Mouse (Mus musculus) neural tube, embryonic 11.5 days (tissue): ENCODE data around the gene Hk1. TPM values are rescaled to one million over a fixed set of nuclear protein-coding genes. Genes with fewer than 3 reads are reported as not detected.

Experiments used
- ATAC-seq: fragments of 200-750 bp; cut with Nextera tagmentation; 2 replicates; pipeline ENCODE4 v1.8.0; 2017; ENCODE audit warnings: moderate number of reproducible peaks, mild to moderate bottlenecking, moderate TSS enrichment, moderate library complexity; ENCODE audit not compliant: insufficient read depth, low FRiP score, low TSS enrichment
- DNase-seq: peaks from one replicate; pipeline ENCODE4 v3.0.0-alpha.2; 2015; ENCODE audit warnings: low spot score
- H3K27ac ChIP-seq: fragments of 300-500 bp; sonication (generic); 2 replicates; pipeline ENCODE4 v1.5.1; 2014; ENCODE audit warnings: low read depth, mild to moderate bottlenecking, low read length
- H3K27me3 ChIP-seq: fragments of 300-500 bp; sonication (generic); 2 replicates; pipeline ENCODE4 v1.6.1; 2014; ENCODE audit warnings: mild to moderate bottlenecking, low read length, mixed read lengths; ENCODE audit not compliant: control insufficient read depth, insufficient read depth
- H3K36me3 ChIP-seq: fragments of 300-500 bp; sonication (generic); 2 replicates; pipeline ENCODE4 v1.6.1; 2014; ENCODE audit warnings: mild to moderate bottlenecking, low read length, moderate library complexity, mixed read lengths; ENCODE audit not compliant: control insufficient read depth, insufficient read depth
- H3K4me1 ChIP-seq: fragments of 300-500 bp; sonication (generic); 2 replicates; pipeline ENCODE4 v1.6.1; 2014; ENCODE audit warnings: low read length, mixed read lengths; ENCODE audit not compliant: control insufficient read depth, insufficient read depth
- H3K4me2 ChIP-seq: fragments of 300-500 bp; sonication (generic); 2 replicates; pipeline ENCODE4 v1.6.1; 2014; ENCODE audit warnings: low read depth, mild to moderate bottlenecking, moderate library complexity
- H3K4me3 ChIP-seq: fragments of 300-500 bp; sonication (generic); 2 replicates; pipeline ENCODE4 v1.5.1; 2014; ENCODE audit warnings: low read depth, low read length
- H3K9ac ChIP-seq: fragments of 300-500 bp; sonication (generic); 2 replicates; pipeline ENCODE4 v1.6.1; 2014; ENCODE audit warnings: mild to moderate bottlenecking, low read length
- H3K9me3 ChIP-seq: fragments of 300-500 bp; sonication (generic); 2 replicates; pipeline ENCODE4 v1.6.1; 2016; ENCODE audit warnings: low read length; ENCODE audit not compliant: control insufficient read depth
- WGBS: fragments of 180-500 bp; shearing (Covaris S2); extraction: QIAGEN DNeasy Blood & Tissue Kit; methylation state at CpG from one replicate; pipeline ENCODE4 v1.1.7; 2014; 5-methylcytosine and 5-hydroxymethylcytosine counted together
- polyA plus RNA-seq: library from polyadenylated mRNA; unstranded; fragments of >200 nt; fragmentation: Nextera tagmentation; extraction: Ambion mirVana; gene quantifications from 2 replicates; pipeline ENCODE4 v1.2.1, GENCODE M21; 2014

Hk1 gene
- polyA plus RNA-seq, 1 experiment from 2014 or later, result 36.9 TPM

- Histone ChIP-seq H3K27ac (no peak overlapping the region), H3K27me3 (no peaks in the 10 kb centered on the region), H3K4me1 (no peaks in the 10 kb centered on the region), H3K4me2 (no peak overlapping the region), H3K4me3 (no peak overlapping the region), H3K9ac (no peak overlapping the region), H3K36me3 (peaks cover 8% of the 10 kb centered on the region), H3K9me3 (no peaks in the 10 kb centered on the region)
- ATAC-seq, result no peak
- no peak for DNase-seq
- WGBS, result 92% methylated on average over 4 of the region's 4 CpGs
These were observed 100.0 kb downstream of the Hk1 start for GRCm38 (mm10) chr10:62279671-62280070.

DNA sequence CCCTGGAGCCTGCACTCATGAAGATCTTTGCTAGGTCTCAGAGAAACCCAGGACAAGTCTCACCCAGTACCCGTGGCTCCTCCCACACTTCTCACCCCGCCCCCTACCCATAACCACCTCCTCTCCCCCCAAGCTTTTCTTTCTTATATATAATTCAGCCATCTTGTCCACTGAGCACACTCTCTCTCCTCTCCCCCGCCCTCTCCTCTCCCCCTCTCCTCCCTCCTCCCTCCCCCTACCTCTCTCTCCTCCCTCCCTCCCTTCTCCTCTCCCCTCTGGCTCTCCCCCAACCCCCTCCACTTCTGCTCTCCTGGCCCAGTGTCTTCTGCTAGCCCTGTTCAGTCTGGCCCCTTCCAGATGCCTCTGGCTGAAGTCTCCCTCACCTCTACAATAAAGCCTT lies 100.6 kb downstream of the Hk1 start:
- no peaks in the 10 kb centered on the region for H3K27me3 ChIP-seq
- H3K4me3 ChIP-seq, result no peak overlapping the region
- WGBS, result 80% methylated on average over 3 of the region's 3 CpGs
- no peaks in the 10 kb centered on the region for H3K9me3 ChIP-seq
- ATAC-seq (no peak), DNase-seq (no peak)
- H3K9ac ChIP-seq, result no peak overlapping the region
- no peak overlapping the region for H3K27ac ChIP-seq
- no peak overlapping the region for H3K4me2 ChIP-seq
- peaks cover 8% of the 10 kb centered on the region for H3K36me3 ChIP-seq
- no peaks in the 10 kb centered on the region for H3K4me1 ChIP-seq

DNA sequence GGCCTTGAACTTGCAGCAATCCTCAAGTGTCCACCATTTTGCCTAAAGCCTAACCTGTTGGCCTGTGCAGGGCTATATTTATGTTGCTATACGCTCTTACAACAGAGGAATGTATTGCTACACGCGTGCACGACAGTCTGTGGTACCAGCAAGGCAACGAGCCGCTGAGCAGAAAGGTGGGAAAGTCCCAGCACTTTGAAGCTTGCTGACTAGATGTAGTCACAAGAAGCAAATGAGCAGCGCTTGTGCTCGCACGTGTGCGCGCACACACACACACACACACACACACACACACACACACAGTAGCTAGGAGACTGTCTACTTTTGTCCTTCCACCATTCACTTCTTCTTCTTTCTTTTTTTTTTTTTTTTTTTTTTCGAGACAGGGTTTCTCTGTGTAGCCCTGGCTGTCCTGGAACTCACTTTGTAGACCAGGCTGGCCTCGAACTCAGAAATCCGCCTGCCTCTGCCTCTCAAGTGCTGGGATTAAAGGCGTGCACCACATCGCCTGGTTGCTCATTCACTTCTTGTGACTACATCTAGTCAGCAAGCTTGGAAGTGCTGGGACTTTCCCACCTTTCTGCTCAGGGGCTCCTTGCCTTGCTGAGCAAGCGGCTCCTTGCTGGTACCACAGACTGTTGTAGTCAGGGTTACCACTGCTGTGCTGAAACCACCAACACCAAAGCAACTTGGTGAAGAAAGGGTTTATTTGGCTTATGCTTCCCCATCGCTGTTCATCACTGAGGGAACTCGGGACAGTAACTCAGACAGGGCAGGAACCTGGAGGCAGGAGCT lies 102.0 kb downstream of the Hk1 start:
- H3K9me3 ChIP-seq, result no peaks in the 10 kb centered on the region
- no peaks in the 10 kb centered on the region for H3K27me3 ChIP-seq
- DNase-seq (no peak), ATAC-seq (no peak)
- no peak overlapping the region for H3K9ac ChIP-seq
- 97% methylated on average over 17 of the region's 19 CpGs for WGBS
- no peaks in the 10 kb centered on the region for H3K4me1 ChIP-seq
- H3K27ac ChIP-seq, result no peak overlapping the region
- H3K36me3 ChIP-seq, result peaks cover 5% of the 10 kb centered on the region
- no peak overlapping the region for H3K4me3 ChIP-seq
- H3K4me2 ChIP-seq, result no peak overlapping the region

- H3K36me3 ChIP-seq, result no peaks in the 10 kb centered on the region; the same call in 1 of the 2 replicates
- no peak overlapping the region for H3K4me3 ChIP-seq
- H3K4me2 ChIP-seq, result no peak overlapping the region
- ATAC-seq (no peak), DNase-seq (peak; percentile 81)
- H3K27ac ChIP-seq, result no peak overlapping the region
- H3K9ac ChIP-seq, result no peak overlapping the region
- 35% methylated on average over 4 of the region's 4 CpGs for WGBS
- H3K27me3 ChIP-seq, result no peaks in the 10 kb centered on the region
- H3K4me1 ChIP-seq, result no peaks in the 10 kb centered on the region
- no peaks in the 10 kb centered on the region for H3K9me3 ChIP-seq
These were observed 104.5 kb downstream of the Hk1 start for GRCm38 (mm10) chr10:62275235-62275634.

GRCm38 (mm10) chr10:62269278-62269677 lies 110.4 kb downstream of the Hk1 start:
- Histone ChIP-seq H3K27me3 (no peaks in the 10 kb centered on the region), H3K4me3 (no peak overlapping the region), H3K9ac (no peak overlapping the region), H3K36me3 (no peaks in the 10 kb centered on the region; the same call in 1 of the 2 replicates), H3K27ac (no peak overlapping the region), H3K4me2 (no peak overlapping the region), H3K9me3 (no peaks in the 10 kb centered on the region), H3K4me1 (no peaks in the 10 kb centered on the region)
- 77% methylated on average over 16 of the region's 16 CpGs for WGBS
- DNase-seq (no peak), ATAC-seq (no peak)

DNA sequence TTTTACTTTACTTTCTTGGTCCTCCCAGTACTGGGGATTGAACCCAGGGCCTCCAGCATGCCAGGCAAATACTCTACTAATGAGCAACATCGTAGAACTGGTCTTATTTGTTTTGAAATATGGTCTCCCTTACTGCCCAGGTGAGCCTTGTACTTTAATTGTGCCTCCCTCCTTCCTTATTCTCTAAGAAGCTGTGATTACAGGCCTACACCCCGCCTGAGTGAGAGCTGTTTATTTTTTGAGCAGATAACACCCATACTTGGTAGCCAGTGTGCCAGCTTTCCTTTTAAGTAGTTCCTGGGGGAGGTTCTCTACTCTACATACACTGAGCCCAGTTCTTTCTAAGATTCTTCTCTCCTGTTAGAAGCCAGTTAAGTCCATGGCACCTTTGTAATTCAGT lies 115.4 kb downstream of the Hk1 start:
- no peaks in the 10 kb centered on the region for H3K4me1 ChIP-seq
- ATAC-seq (no peak), DNase-seq (no peak)
- H3K9me3 ChIP-seq, result no peaks in the 10 kb centered on the region
- no peaks in the 10 kb centered on the region for H3K36me3 ChIP-seq
- no peak overlapping the region for H3K4me2 ChIP-seq
- H3K4me3 ChIP-seq, result no peak overlapping the region
- H3K27me3 ChIP-seq, result no peaks in the 10 kb centered on the region
- no peak overlapping the region for H3K9ac ChIP-seq
- 74% methylated on average over 2 of the region's 2 CpGs for WGBS
- H3K27ac ChIP-seq, result no peak overlapping the region

GRCm38 (mm10) chr10:62261115-62261886 lies 118.4 kb downstream of the Hk1 start:
- Histone ChIP-seq H3K27me3 (no peaks in the 10 kb centered on the region), H3K4me3 (no peak overlapping the region), H3K9ac (no peak overlapping the region), H3K36me3 (no peaks in the 10 kb centered on the region), H3K9me3 (no peaks in the 10 kb centered on the region), H3K4me1 (no peaks in the 10 kb centered on the region), H3K4me2 (no peak overlapping the region), H3K27ac (no peak overlapping the region)
- 17% methylated on average over 18 of the region's 18 CpGs for WGBS
- ATAC-seq (peak; percentile 60), DNase-seq (peak; percentile 88)

DNA sequence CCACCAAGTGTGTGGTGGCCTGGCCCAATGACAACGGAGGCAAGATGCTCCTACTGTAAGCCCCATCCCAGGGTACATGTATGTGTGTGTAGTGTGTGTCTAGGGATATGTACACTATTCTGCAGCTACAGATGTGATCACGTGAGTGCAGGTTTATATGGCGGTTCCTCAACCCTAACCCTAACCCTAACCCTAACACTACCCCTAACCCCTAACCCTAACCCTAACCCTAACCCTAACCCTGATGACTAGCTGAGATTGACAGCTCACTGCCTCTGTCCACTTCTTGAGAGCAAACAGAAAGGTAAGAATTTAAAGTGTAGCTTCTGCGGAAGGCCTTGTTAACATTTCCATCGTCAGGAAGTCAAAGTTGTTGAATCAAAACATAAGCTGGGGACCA lies 121.4 kb downstream of the Hk1 start:
- H3K27ac ChIP-seq, result no peak overlapping the region
- no peaks in the 10 kb centered on the region for H3K36me3 ChIP-seq
- H3K27me3 ChIP-seq, result no peaks in the 10 kb centered on the region
- DNase-seq (no peak), ATAC-seq (no peak)
- no peaks in the 10 kb centered on the region for H3K4me1 ChIP-seq
- H3K4me3 ChIP-seq, result no peak overlapping the region
- H3K9me3 ChIP-seq, result no peaks in the 10 kb centered on the region
- 90% methylated on average over 5 of the region's 5 CpGs for WGBS
- no peak overlapping the region for H3K9ac ChIP-seq
- H3K4me2 ChIP-seq, result no peak overlapping the region
